Mouse (Mus musculus): Measurements from ENCODE around the gene Trappc4. TPM values are rescaled to one million over a fixed set of nuclear protein-coding genes. Genes with fewer than 3 reads are reported as not detected.
"Not testable (repeated sequence)": the region's sequence is repeated elsewhere in the genome, so short reads cannot be mapped to it uniquely, and the experiment has no call there.

Trappc4 gene
- polyA plus RNA-seq, 1 experiment from 2014 or later = 117 TPM

DNA sequence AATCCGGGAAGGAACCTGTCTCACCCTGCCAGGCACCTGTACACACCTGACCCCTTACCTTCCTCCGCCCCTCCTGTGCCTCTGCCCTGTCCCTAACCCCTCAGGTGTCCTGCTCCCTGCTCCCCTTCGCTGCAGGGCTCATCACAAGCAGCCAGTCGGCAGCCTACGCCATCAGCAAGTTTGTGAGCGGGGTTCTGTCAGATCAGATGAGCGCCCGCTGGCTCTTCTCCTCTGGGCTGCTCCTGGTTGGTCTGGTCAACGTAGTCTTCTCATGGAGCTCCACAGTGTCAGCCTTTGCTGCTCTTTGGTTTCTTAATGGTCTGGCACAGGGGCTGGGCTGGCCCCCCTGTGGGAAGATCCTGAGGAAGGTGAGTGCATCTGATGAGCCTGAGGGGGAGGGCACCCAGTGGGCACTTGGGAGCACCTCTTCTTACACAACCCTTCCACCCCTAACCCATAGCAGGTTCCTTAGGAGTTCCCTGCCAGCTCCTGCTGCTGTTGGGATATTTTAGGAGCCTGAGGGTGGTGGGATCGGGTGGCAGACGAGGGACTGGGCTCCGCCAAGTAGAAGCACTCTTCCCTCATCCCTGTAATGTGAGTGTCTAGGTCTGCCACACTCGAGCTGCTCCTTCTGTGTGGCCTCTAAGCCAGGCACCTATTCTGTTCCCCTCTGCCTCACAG is 8.1 kb downstream of the Trappc4 start:
- Histone ChIP-seq H3K4me1 (peaks cover 24% of the 10 kb centered on the region), H3K9me3 (no peaks in the 10 kb centered on the region)
- WGBS = 78% methylated on average over 13 of the region's 13 CpGs

GRCm38 (mm10) chr9:44398551-44398950 is 8.8 kb downstream of the Trappc4 start:
- Histone ChIP-seq H3K27ac (no peak overlapping the region), H3K4me3 (peak overlapping the region; percentile 83; the same call in 1 of the 2 replicates), H3K36me3 (peaks cover 46% of the 10 kb centered on the region), H3K4me1 (peaks cover 24% of the 10 kb centered on the region), H3K27me3 (ENCODE audit: insufficient read depth, poor library complexity, severe bottlenecking) (no peaks in the 10 kb centered on the region), H3K9me3 (no peaks in the 10 kb centered on the region)
- WGBS = 82% methylated on average over 9 of the region's 9 CpGs
- no peak for DNase-seq (ENCODE audit: low spot score)

More for the DNA sequence above, 8.1 kb downstream of the Trappc4 start:
- DNase-seq (ENCODE audit: low spot score) = no peak
- Histone ChIP-seq H3K36me3 (peaks cover 53% of the 10 kb centered on the region), H3K27me3 (ENCODE audit: insufficient read depth, poor library complexity, severe bottlenecking) (no peaks in the 10 kb centered on the region), H3K4me3 (no peak overlapping the region), H3K27ac (no peak overlapping the region)

- Histone ChIP-seq H3K9me3 (no peaks in the 10 kb centered on the region), H3K27me3 (ENCODE audit: insufficient read depth, poor library complexity, severe bottlenecking) (no peaks in the 10 kb centered on the region), H3K36me3 (peaks cover 42% of the 10 kb centered on the region), H3K4me3 (peak overlapping the region; percentile 83), H3K4me1 (peaks cover 24% of the 10 kb centered on the region), H3K27ac (peak overlapping the region; percentile 94; the same call in 1 of the 2 replicates)
- 28% methylated on average over 4 of the region's 4 CpGs for WGBS
- DNase-seq (ENCODE audit: low spot score) = no peak
Observed at GRCm38 (mm10) chr9:44398087-44398486, 9.3 kb downstream of the Trappc4 start.

DNA sequence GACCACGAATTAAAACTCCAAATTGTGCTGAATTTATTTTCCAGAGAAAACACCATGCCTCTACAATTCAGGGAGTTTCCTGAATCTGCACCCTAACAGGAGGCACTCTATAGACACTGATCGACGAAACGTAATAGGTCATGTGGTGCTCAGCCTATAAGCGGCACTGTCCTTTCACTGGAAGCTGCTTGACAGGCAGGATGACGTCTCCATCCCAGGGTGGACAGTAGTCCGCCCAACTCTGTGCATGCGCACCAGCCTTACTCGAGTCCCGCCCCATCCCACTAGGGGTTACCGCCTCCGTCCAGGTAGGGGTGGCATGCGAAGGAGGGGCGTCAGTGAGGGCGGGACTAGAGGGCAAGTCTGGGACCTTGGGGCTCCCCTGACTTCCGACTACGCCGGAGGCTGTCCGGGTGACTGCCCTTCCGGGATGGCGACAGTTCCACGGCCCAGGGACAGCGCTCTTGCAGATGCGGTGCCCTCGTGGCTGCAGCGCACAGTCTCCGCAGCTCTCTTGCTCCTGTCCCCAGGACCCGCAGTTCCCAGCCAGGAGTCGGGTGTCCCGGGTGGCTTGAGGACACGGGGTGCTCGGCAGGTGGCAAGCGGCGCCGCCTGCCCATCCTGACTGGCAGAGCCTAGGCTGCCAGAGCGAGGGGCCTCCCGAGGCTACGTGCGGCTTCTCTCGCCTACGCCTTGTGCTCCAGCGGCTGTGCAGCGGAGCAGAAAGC is 10.6 kb downstream of the Trappc4 start, which contains the start of gene Slc37a4:
Gene Slc37a4, plus strand, starts transcription at position 169 of the 728 bp plus-strand sequence.
- peak within 1 kb of the TSS; percentile 94 for H3K27ac ChIP-seq
- H3K36me3 ChIP-seq = peaks cover 42% of the 10 kb centered on the region
- peak within 1 kb of the TSS; percentile 83 for H3K4me3 ChIP-seq
- no peaks in the 10 kb centered on the region for H3K9me3 ChIP-seq
- peaks cover 24% of the 10 kb centered on the region for H3K4me1 ChIP-seq
- peak; percentile 100 for DNase-seq (ENCODE audit: low spot score)
- under 1% methylated on average over 43 of the region's 43 CpGs for WGBS
- H3K27me3 ChIP-seq (ENCODE audit: insufficient read depth, poor library complexity, severe bottlenecking) = no peaks in the 10 kb centered on the region

DNA sequence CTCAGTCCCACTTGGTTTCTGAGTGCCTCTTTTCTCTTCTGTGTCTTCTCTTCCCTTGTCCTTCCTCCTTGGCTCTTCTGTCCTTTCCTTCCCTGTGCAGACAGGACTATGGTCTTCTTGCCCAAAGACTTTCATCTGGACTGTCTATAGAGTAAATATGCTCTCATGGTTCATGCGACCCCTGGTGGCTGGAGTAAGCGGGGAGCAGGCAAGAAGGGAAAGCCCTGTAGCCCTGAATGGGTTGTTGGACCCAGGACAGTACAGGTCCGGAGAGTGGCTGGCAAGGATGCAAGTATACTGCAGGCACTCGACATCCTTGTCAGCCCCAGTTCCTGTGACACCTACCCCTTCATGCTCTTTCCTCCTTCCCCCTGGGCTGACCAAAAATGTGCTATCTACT is 15.9 kb downstream of the Trappc4 start:
- no peak for DNase-seq (ENCODE audit: low spot score)
- WGBS = 37% methylated on average over 4 of the region's 4 CpGs
- Histone ChIP-seq H3K27ac (no peak overlapping the region), H3K4me1 (peaks cover 5% of the 10 kb centered on the region), H3K4me3 (no peak overlapping the region), H3K27me3 (ENCODE audit: insufficient read depth, poor library complexity, severe bottlenecking) (no peaks in the 10 kb centered on the region), H3K9me3 (no peaks in the 10 kb centered on the region), H3K36me3 (peaks cover 65% of the 10 kb centered on the region)

GRCm38 (mm10) chr9:44389273-44389672 is 18.1 kb downstream of the Trappc4 start:
- H3K4me1 ChIP-seq = no peaks in the 10 kb centered on the region
- peaks cover 87% of the 10 kb centered on the region for H3K36me3 ChIP-seq
- H3K4me3 ChIP-seq = no peak overlapping the region
- H3K27ac ChIP-seq = no peak overlapping the region
- no peaks in the 10 kb centered on the region for H3K27me3 ChIP-seq (ENCODE audit: insufficient read depth, poor library complexity, severe bottlenecking)
- 61% methylated on average over 8 of the region's 8 CpGs for WGBS
- no peak for DNase-seq (ENCODE audit: low spot score)
- no peaks in the 10 kb centered on the region for H3K9me3 ChIP-seq

DNA sequence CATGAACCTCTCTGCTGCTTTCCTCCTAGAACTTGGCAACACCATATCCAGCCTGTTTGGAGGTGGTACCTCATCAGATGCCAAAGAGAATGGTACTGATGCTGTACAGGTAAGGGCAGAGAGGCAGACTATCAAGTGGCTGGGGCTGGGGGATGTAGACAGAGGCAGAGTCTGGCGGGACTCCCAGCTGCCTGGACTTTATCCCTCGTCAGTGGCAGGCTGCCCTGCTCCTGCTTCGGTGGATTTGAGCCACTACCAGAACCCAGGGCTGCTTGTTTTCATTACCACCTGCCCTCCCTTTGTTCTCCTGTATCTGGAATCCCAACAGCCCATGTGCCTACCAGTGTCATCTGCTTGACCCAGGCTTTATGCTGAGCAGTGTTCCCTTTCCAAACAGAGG is 20.2 kb downstream of the Trappc4 start:
- H3K4me3 ChIP-seq = no peak overlapping the region
- H3K27me3 ChIP-seq (ENCODE audit: insufficient read depth, poor library complexity, severe bottlenecking) = no peaks in the 10 kb centered on the region
- WGBS = 75% methylated on average over 3 of the region's 3 CpGs
- no peak overlapping the region for H3K27ac ChIP-seq
- H3K36me3 ChIP-seq = peaks cover 99% of the 10 kb centered on the region
- H3K9me3 ChIP-seq = no peaks in the 10 kb centered on the region
- no peaks in the 10 kb centered on the region for H3K4me1 ChIP-seq
- no peak for DNase-seq (ENCODE audit: low spot score)

- no peak overlapping the region for H3K27ac ChIP-seq
- H3K36me3 ChIP-seq = peaks cover 93% of the 10 kb centered on the region
- no peak for DNase-seq (ENCODE audit: low spot score)
- peaks cover 11% of the 10 kb centered on the region for H3K4me1 ChIP-seq
- 90% methylated on average over 13 of the region's 13 CpGs for WGBS
- no peaks in the 10 kb centered on the region for H3K9me3 ChIP-seq
- H3K27me3 ChIP-seq (ENCODE audit: insufficient read depth, poor library complexity, severe bottlenecking) = no peaks in the 10 kb centered on the region
- no peak overlapping the region for H3K4me3 ChIP-seq
Observed at GRCm38 (mm10) chr9:44384596-44384995, 22.8 kb downstream of the Trappc4 start.

GRCm38 (mm10) chr9:44379862-44380261 is 27.5 kb downstream of the Trappc4 start:
- Histone ChIP-seq H3K4me1 (peaks cover 20% of the 10 kb centered on the region), H3K27me3 (ENCODE audit: insufficient read depth, poor library complexity, severe bottlenecking) (no peaks in the 10 kb centered on the region), H3K9me3 (no peaks in the 10 kb centered on the region), H3K36me3 (peaks cover 46% of the 10 kb centered on the region), H3K27ac (peak overlapping the region; percentile 92), H3K4me3 (peak overlapping the region; percentile 84)
- WGBS = 7% methylated on average over 15 of the region's 15 CpGs
- DNase-seq (ENCODE audit: low spot score) = no peak

DNA sequence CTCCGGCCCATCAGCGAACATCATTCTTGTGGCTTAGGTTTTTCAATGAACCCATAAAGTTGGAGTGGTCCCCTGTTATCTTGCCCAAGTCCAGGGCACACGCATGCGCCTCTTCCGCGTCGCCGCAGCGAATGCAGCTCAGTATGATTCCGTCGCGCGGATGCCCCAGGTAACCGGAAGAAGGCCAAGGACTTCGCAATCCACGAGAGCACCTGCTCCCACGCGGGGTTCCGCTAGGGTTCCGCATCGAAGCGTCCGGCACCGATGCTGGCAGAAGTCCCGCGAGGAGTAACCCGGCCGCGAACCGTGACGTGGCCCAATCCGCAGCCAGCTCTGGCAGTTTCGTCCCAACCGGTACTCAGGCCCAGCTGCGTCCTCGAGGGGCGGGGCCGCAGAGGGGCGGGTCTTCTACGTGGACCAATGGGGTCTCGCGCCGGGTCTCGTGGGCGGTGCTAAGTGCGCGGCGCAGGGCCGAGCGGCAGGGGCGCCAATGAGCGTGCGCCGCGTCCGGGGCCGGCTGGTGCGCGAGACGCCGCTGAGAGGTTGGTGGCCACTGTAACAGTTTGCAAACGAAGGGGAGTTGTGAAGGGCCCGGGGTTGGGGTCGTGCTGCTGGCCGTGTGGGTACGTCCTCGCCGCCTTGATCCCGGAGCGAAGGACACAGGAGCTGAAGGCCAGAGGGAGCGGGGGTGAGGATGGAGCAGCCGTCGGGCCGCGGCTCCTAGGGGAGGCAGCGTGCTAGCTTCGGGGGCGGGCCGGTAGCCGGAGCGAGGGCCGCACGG is 28.2 kb downstream of the Trappc4 start, which contains the start of gene Hyou1:
Gene Hyou1, plus strand, starts transcription at position 437 of the 781 bp plus-strand sequence.
- no peaks in the 10 kb centered on the region for H3K9me3 ChIP-seq
- no peaks in the 10 kb centered on the region for H3K27me3 ChIP-seq (ENCODE audit: insufficient read depth, poor library complexity, severe bottlenecking)
- H3K36me3 ChIP-seq = peaks cover 39% of the 10 kb centered on the region
- H3K4me1 ChIP-seq = peaks cover 20% of the 10 kb centered on the region
- WGBS = under 1% methylated on average over 79 of the region's 83 CpGs
- DNase-seq (ENCODE audit: low spot score) = peak; percentile 100
- peak within 1 kb of the TSS; percentile 84 for H3K4me3 ChIP-seq
- peak within 1 kb of the TSS; percentile 92 for H3K27ac ChIP-seq

GRCm38 (mm10) chr9:44378153-44378730 is 29.2 kb downstream of the Trappc4 start:
- DNase-seq (ENCODE audit: low spot score) = no peak
- H3K4me1 ChIP-seq = peaks cover 20% of the 10 kb centered on the region
- WGBS = 82% methylated on average over 5 of the region's 5 CpGs
- peak overlapping the region; percentile 92; the same call in 1 of the 2 replicates for H3K27ac ChIP-seq
- H3K4me3 ChIP-seq = peak overlapping the region; percentile 84
- peaks cover 29% of the 10 kb centered on the region for H3K36me3 ChIP-seq
- no peaks in the 10 kb centered on the region for H3K27me3 ChIP-seq (ENCODE audit: insufficient read depth, poor library complexity, severe bottlenecking)
- H3K9me3 ChIP-seq = no peaks in the 10 kb centered on the region

DNA sequence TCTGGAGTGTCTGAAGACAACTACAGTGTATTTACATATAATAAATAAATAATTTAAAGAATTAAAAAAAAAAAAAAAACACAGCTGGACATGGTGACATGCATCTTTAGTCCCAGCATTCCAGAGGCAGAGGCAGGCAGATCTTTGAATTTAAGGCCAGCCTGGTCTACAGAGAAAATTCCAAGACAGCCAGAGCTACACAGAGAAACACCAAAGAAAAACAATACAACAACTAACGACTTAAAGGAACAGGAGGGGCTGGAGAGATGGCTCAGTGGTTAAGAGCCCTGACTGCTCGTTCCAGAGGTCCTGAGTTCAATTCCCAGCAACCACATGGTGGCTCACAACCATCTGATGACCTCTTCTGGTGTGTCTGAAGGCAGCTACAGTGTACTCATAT is 30.1 kb downstream of the Trappc4 start:
- Histone ChIP-seq H3K4me1 (peaks cover 20% of the 10 kb centered on the region), H3K36me3 (peaks cover 20% of the 10 kb centered on the region)
- not testable (repeated sequence) for H3K27me3 ChIP-seq (ENCODE audit: insufficient read depth, poor library complexity, severe bottlenecking); H3K9me3 ChIP-seq; H3K27ac ChIP-seq; H3K4me3 ChIP-seq; DNase-seq (ENCODE audit: low spot score)
- WGBS = 86% methylated on average over 2 of the region's 2 CpGs

All from heart, embryonic 10.5 days (tissue).